Mouse (Mus musculus) limb, embryonic 14.5 days (tissue): ENCODE data around the gene Ntmt1. TPM values are rescaled to one million over a fixed set of nuclear protein-coding genes. Genes with fewer than 3 reads are reported as not detected.

Experiments used
- ATAC-seq: fragments of 200-750 bp; cut with Nextera tagmentation; 2 replicates; pipeline ENCODE4 v1.8.0; 2017; ENCODE audit warnings: low read depth, moderate number of reproducible peaks, moderate TSS enrichment; ENCODE audit not compliant: low FRiP score
- DNase-seq: peaks from one replicate; pipeline ENCODE4 v3.0.0-alpha.2; 2015; ENCODE audit warnings: low spot score
- H3K27ac ChIP-seq: fragments of 300-500 bp; sonication (generic); replicated peaks from 2 replicates; pipeline ENCODE4 v1.5.1; 2014; ENCODE audit warnings: low read depth, mild to moderate bottlenecking, low read length, moderate library complexity, mixed read lengths
- H3K27me3 ChIP-seq: fragments of 300-500 bp; sonication (generic); 2 replicates; pipeline ENCODE4 v1.6.1; 2014; ENCODE audit warnings: low read length, mixed read lengths; ENCODE audit not compliant: control insufficient read depth, insufficient read depth
- H3K36me3 ChIP-seq: fragments of 300-500 bp; sonication (generic); 2 replicates; pipeline ENCODE4 v1.6.1; 2014; ENCODE audit warnings: mild to moderate bottlenecking, low read length, moderate library complexity, mixed read lengths; ENCODE audit not compliant: control insufficient read depth, insufficient read depth
- H3K4me1 ChIP-seq: fragments of 300-500 bp; sonication (generic); 2 replicates; pipeline ENCODE4 v1.6.1; 2014; ENCODE audit warnings: antibody characterized with exemption, low read length, mixed read lengths; ENCODE audit not compliant: control insufficient read depth, insufficient read depth
- H3K4me2 ChIP-seq: fragments of 300-500 bp; sonication (generic); replicated peaks from 2 replicates; pipeline ENCODE4 v1.6.1; 2014; ENCODE audit warnings: low read depth, mild to moderate bottlenecking, low read length, moderate library complexity; ENCODE audit not compliant: severe bottlenecking
- H3K4me3 ChIP-seq: fragments of 300-500 bp; sonication (generic); replicated peaks from 2 replicates; pipeline ENCODE4 v1.5.1; 2014; ENCODE audit warnings: low read length
- H3K9ac ChIP-seq: fragments of 300-500 bp; sonication (generic); 2 replicates; pipeline ENCODE4 v1.6.1; 2014; ENCODE audit warnings: mild to moderate bottlenecking, low read depth, low read length, moderate library complexity; ENCODE audit not compliant: severe bottlenecking
- H3K9me3 ChIP-seq: fragments of 300-500 bp; sonication (generic); 2 replicates; pipeline ENCODE4 v1.6.1; 2016; ENCODE audit warnings: low read length; ENCODE audit not compliant: control insufficient read depth
- POLR2A ChIP-seq: fragments of 200-500 bp; IDR thresholded peaks from 2 replicates; pipeline ENCODE4 v1.8.0; 2012; ENCODE audit warnings: inconsistent platforms, mild to moderate bottlenecking, moderate library complexity, borderline replicate concordance; ENCODE audit not compliant: insufficient read depth, insufficient read length; ENCODE audit errors: extremely low read depth
- WGBS: fragments of 180-500 bp; shearing (Covaris S2); extraction: QIAGEN DNeasy Blood & Tissue Kit; methylation state at CpG from one replicate; pipeline ENCODE4 v1.1.7; 2014; 5-methylcytosine and 5-hydroxymethylcytosine counted together
- polyA plus RNA-seq, 2 experiments: library from polyadenylated mRNA; depleted of rRNA in 1 of 2; stranded (reverse) in 1 of 2; unstranded in 1 of 2; fragments of >200 nt; fragmentation: Nextera tagmentation in 1 of 2; extraction: Ambion mirVana in 1 of 2; gene quantifications; 2 replicates each; pipeline versions ENCODE4 v1.2.1 to v1.2.3; 2012 to 2014

Ntmt1 gene
- polyA plus RNA-seq (2012; rRNA removed) (59.5 and 66.8 TPM in 2 replicates), polyA plus RNA-seq (2014; fragmentation: Nextera tagmentation; extraction: Ambion mirVana) (84.2 and 91.0 TPM in 2 replicates)

DNA sequence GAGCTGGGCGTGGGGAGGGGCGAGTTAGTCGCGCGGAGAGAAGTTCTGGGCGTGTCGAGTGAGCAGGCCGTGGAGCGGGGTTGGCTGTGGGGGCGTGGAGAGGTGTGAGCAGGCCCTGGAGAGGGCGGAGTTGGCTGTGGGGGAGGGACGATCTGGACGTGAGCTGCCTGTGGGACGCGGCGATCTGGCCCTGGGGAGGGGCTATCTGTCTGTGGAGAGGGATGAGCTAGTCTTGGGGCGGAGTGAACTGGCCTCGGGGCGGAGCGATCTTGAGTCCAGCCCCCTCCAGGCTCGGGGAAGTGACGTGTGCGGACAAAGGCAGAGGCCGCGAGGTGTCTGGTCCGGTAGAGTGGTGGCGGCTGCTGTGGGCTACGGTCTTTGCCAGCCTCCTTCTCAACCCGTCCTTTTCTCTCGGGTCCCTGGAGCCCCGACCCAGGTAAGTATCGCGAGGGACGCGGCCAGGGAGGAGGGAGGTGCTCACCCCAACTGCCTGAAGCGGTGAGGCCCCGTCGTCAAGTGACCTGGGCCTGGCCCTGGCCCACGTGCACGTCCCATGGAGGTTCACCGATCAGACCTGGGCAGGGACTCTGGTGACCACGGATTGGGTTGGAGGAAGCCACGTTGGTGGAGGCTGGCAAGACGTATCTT is at the start of gene Ntmt1:
Gene Ntmt1, plus strand, starts transcription at position 179 of the 648 bp plus-strand sequence.
- Histone ChIP-seq H3K4me2 (peak within 1 kb of the TSS; percentile 72), H3K27me3 (no peaks in the 10 kb centered on the region), H3K9me3 (no peaks in the 10 kb centered on the region), H3K4me1 (peaks cover 19% of the 10 kb centered on the region; the same call in 1 of the 2 replicates), H3K4me3 (peak within 1 kb of the TSS; percentile 69), H3K27ac (peak within 1 kb of the TSS; percentile 53), H3K36me3 (peaks cover 11% of the 10 kb centered on the region; the same call in 1 of the 2 replicates), H3K9ac (peak within 1 kb of the TSS; percentile 81)
- DNase-seq (peak; percentile 98), ATAC-seq (peak; percentile 98)
- no peak for TF ChIP-seq POLR2A
- WGBS = under 1% methylated on average over 40 of the region's 44 CpGs

DNA sequence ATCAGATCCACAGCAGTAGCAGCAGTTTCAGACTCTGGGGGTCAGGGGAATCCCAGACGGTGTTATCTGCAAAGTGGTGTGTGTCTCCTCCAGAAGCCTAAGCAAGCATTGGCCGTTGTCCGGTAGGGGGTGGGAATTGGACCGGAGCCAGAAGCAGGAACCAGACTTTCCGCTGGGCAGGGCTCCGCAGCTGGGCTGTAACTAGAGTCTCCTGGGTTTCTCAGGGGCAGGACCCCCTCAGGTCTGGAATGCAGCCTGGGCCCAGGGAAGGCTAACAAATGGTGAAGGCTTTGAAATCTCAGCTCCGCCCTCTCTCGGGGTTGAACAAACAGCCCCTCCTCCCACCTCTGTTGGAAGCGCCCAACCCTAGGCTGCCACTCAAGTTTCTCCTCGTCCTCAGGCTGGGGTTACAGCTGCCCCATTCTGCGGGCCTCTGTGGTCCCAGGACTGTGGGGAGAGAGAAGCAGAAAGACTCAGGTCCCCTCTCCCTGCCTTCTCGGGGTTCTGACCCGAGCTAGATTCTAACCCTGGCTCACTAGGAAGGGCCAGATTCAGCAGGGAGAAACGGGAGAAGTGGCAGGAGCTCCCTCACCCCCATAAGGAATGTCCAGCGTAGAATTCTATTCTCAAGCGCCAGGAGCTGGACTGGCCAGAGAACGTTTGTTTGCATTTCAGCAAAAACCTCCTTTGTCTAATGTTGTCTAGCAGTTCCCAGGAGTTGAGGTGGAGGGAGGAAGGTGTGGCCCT is 49.1 kb upstream of the Ntmt1 start:
- H3K27me3 ChIP-seq = no peaks in the 10 kb centered on the region
- peak overlapping the region; percentile 84 for H3K27ac ChIP-seq
- peak; percentile 92 for ATAC-seq
- no peaks in the 10 kb centered on the region for H3K9me3 ChIP-seq
- H3K4me2 ChIP-seq = peak overlapping the region; percentile 38
- H3K36me3 ChIP-seq = no peaks in the 10 kb centered on the region
- WGBS = 4% methylated on average over 17 of the region's 17 CpGs
- no peak overlapping the region for H3K9ac ChIP-seq
- H3K4me3 ChIP-seq = no peak overlapping the region; the same call in 1 of the 2 replicates
- peak; percentile 92 for DNase-seq
- no peak for TF ChIP-seq POLR2A
- H3K4me1 ChIP-seq = peaks cover 22% of the 10 kb centered on the region

DNA sequence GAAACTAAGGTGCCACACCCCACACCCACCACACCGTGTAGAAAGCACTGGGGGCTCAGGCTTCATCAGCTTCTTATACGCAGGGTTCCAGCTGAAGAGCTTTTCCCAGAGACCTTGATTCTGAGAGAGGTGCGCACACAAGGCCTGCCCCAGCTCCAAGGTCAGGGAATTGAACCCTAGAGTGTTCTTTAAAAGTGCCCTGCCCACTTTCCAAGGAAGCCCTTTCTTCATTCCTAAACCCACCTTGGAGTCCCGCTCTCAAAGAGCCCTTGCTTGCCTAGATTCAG is 48.6 kb upstream of the Ntmt1 start:
- H3K27ac ChIP-seq = peak overlapping the region; percentile 84
- H3K4me2 ChIP-seq = peak overlapping the region; percentile 38; the same call in 1 of the 2 replicates

DNA sequence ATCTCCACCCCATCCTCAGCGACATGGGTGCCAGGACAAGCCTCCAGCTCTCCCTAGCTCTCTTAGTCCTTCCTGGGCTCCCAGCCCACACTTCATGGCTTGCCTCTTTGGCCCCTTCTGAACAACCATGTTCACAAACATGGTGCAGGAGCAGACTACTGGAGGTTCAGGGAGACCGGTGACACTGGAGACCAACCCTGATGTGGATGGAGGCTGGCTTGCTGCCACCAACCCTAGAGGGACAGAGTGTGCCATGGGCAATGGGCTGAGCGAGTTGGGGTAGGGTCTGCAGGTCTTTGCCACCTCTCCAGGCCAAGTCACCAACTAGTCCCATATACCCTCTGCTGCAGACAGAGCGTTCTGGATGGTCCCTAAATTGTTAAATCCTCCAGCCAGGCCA is 48.2 kb upstream of the Ntmt1 start:
- no peak for ATAC-seq
- peak overlapping the region; percentile 84 for H3K27ac ChIP-seq
- WGBS = 84% methylated on average over 4 of the region's 4 CpGs
- no peak overlapping the region for H3K9ac ChIP-seq
- peaks cover 22% of the 10 kb centered on the region for H3K4me1 ChIP-seq
- H3K9me3 ChIP-seq = no peaks in the 10 kb centered on the region
- no peak for TF ChIP-seq POLR2A
- no peak overlapping the region for H3K4me2 ChIP-seq
- no peak for DNase-seq
- H3K36me3 ChIP-seq = no peaks in the 10 kb centered on the region
- no peak overlapping the region for H3K4me3 ChIP-seq
- H3K27me3 ChIP-seq = no peaks in the 10 kb centered on the region

More for the DNA sequence above, 48.6 kb upstream of the Ntmt1 start:
- no peak overlapping the region for H3K9ac ChIP-seq
- no peak overlapping the region for H3K4me3 ChIP-seq
- H3K27me3 ChIP-seq = no peaks in the 10 kb centered on the region
- no peaks in the 10 kb centered on the region for H3K36me3 ChIP-seq
- no peak for TF ChIP-seq POLR2A
- WGBS = 51% methylated on average over 4 of the region's 4 CpGs
- H3K4me1 ChIP-seq = peaks cover 22% of the 10 kb centered on the region
- ATAC-seq (no peak), DNase-seq (no peak)
- no peaks in the 10 kb centered on the region for H3K9me3 ChIP-seq

DNA sequence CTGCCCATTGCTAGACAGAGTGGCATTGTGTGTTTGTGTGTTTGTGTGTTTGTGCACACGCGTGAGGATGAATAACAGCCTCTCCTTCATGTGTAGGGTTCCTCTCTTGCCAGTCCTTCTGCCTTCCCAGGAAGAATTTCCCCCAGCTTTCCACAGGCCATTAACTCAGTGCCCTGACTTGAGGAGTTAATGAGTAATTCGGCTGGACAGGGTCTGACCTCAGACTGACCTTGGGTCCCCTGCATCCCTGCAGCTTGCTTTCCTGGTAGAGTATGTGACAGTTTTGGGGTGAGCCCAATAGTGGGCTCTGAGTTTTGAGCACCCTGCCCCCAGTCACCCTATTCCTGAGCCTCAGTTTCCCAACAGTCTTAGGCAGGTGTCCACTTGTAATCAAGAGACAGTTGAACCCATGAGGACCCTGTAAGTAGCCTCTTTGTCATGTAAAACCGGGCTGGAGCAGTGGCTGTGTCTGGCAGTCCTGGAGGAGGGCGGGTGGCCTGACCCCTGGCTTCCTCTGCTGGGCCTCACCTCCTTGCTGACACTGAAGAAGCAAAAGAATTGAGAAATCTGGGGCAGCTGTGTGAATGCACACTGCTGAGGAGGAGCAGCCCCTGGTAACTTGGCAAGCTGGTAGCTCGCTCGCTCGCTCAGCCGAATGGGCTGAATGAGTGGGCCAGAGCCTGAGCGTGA is 47.6 kb upstream of the Ntmt1 start:
- no peak for DNase-seq

More for the DNA sequence above, 47.6 kb upstream of the Ntmt1 start:
- H3K4me1 ChIP-seq = peaks cover 22% of the 10 kb centered on the region
- no peak for TF ChIP-seq POLR2A
- 61% methylated on average over 10 of the region's 10 CpGs for WGBS
- ATAC-seq = no peak
- no peak overlapping the region for H3K4me2 ChIP-seq
- H3K9me3 ChIP-seq = no peaks in the 10 kb centered on the region
- H3K9ac ChIP-seq = no peak overlapping the region
- H3K4me3 ChIP-seq = no peak overlapping the region
- no peak overlapping the region for H3K27ac ChIP-seq
- H3K36me3 ChIP-seq = no peaks in the 10 kb centered on the region
- H3K27me3 ChIP-seq = no peaks in the 10 kb centered on the region
